Mouse (Mus musculus) lung, adult 2 months (tissue): ENCODE data around the gene Zswim3. TPM values are rescaled to one million over a fixed set of nuclear protein-coding genes. Genes with fewer than 3 reads are reported as not detected.
A peak's percentile ranks its signal among the peaks of the same experiment; 100 is the strongest.

Experiments used
- DNase-seq: peaks from one replicate; pipeline ENCODE4 v3.0.0; 2022
- H3K4me1 ChIP-seq: fragments of 200-500 bp; 2 replicates; pipeline ENCODE4 v1.6.1; 2011; ENCODE audit warnings: low read length; ENCODE audit not compliant: control insufficient read depth, insufficient read depth
- H3K4me3 ChIP-seq: fragments of 200-500 bp; replicated peaks from 2 replicates; pipeline ENCODE3; 2011; ENCODE audit warnings: low read depth, mild to moderate bottlenecking, control low read depth, low read length; ENCODE audit errors: extremely low read depth
- CTCF ChIP-seq: fragments of 200-500 bp; IDR thresholded peaks from 2 replicates; pipeline ENCODE4 v1.5.1; 2011; ENCODE audit warnings: mild to moderate bottlenecking, low read length, control low read depth; ENCODE audit not compliant: insufficient read depth
- POLR2A ChIP-seq: fragments of 200-500 bp; IDR thresholded peaks from 2 replicates; pipeline ENCODE4 v1.6.1; 2011; ENCODE audit warnings: low read depth, mild to moderate bottlenecking, control low read depth, low read length, borderline replicate concordance; ENCODE audit errors: extremely low read depth
- WGBS: fragments of 180-500 bp; shearing (Covaris S2); methylation state at CpG from one replicate; pipeline ENCODE4 v1.1.7; 2018; 5-methylcytosine and 5-hydroxymethylcytosine counted together
- polyA plus RNA-seq: library from polyadenylated mRNA; depleted of rRNA; stranded (reverse); fragments of >200 nt; gene quantifications from 2 replicates; pipeline ENCODE4 v1.2.3, GENCODE M21; 2012; rRNA removed

The Zswim3 gene
- polyA plus RNA-seq, 1 experiment, result 3.8 TPM

GRCm38 (mm10) chr2:164868491-164868890, 63.6 kb downstream of the Zswim3 start:
- Histone ChIP-seq H3K4me1 (peaks cover 7% of the 10 kb centered on the region), H3K4me3 (no peak overlapping the region)
- 22% methylated on average over 7 of the region's 7 CpGs for WGBS
- DNase-seq, result no peak
- TF ChIP-seq CTCF, result no peak
- peak; percentile 22; the same call in 1 of the 2 replicates for TF ChIP-seq POLR2A

Other genes with a start within 250 kb of the Zswim3 start
- gene Wfdc2, start 242.7 kb upstream of the Zswim3 start, polyA plus RNA-seq, result 1,286 and 1,630 TPM in 2 replicates
- not detected in 2 replicates for gene Spint3, start 231.6 kb upstream of the Zswim3 start, polyA plus RNA-seq
- 2.3 and 2.4 TPM in 2 replicates for gene Wfdc6a, start 219.7 kb upstream of the Zswim3 start, polyA plus RNA-seq
- gene Eppin, start 211.5 kb upstream of the Zswim3 start, polyA plus RNA-seq, result 0.27 and 0.65 TPM in 2 replicates
- 1.3 and 1.9 TPM in 2 replicates for gene Wfdc6b, start 191.6 kb upstream of the Zswim3 start, polyA plus RNA-seq
- gene Wfdc8, start 191.5 kb upstream of the Zswim3 start, polyA plus RNA-seq, result 5.3 and 8.5 TPM in 2 replicates
- gene Wfdc16, start 166.3 kb upstream of the Zswim3 start, polyA plus RNA-seq, result 0.97 and 1.9 TPM in 2 replicates
- 7.9 and 10.9 TPM in 2 replicates for gene Wfdc10, start 149.1 kb upstream of the Zswim3 start, polyA plus RNA-seq
- not detected in 2 replicates for gene Wfdc9, start 148.5 kb upstream of the Zswim3 start, polyA plus RNA-seq
- gene Wfdc11, start 131.0 kb upstream of the Zswim3 start, polyA plus RNA-seq, result not detected in 2 replicates
- 0.98 and 1.3 TPM in 2 replicates for gene Wfdc13, start 120.0 kb upstream of the Zswim3 start, polyA plus RNA-seq
- gene Spint4, start 106.6 kb upstream of the Zswim3 start, polyA plus RNA-seq, result not detected in 2 replicates
- gene Spint5, start 89.8 kb upstream of the Zswim3 start, polyA plus RNA-seq, result not detected in 2 replicates
- 1.3 and 2.3 TPM in 2 replicates for gene Wfdc3, start 59.2 kb upstream of the Zswim3 start, polyA plus RNA-seq
- gene Dnttip1, start 59.1 kb upstream of the Zswim3 start, polyA plus RNA-seq, result 25.5 and 63.1 TPM in 2 replicates
- 6.2 and 9.7 TPM in 2 replicates for gene Ube2c, start 35.2 kb upstream of the Zswim3 start, polyA plus RNA-seq
- 237 TPM in 1 of 2 replicates, not detected in the other for gene Tnnc2, start 25.1 kb upstream of the Zswim3 start, polyA plus RNA-seq
- gene Snx21, start 19.3 kb upstream of the Zswim3 start, polyA plus RNA-seq, result 52.0 and 61.8 TPM in 2 replicates
- gene Acot8, start 216 bp upstream of the Zswim3 start, polyA plus RNA-seq, result 35.7 and 38.6 TPM in 2 replicates
- 9.8 and 10.3 TPM in 2 replicates for gene Zswim1, start 17.6 kb downstream of the Zswim3 start, polyA plus RNA-seq
- gene Spata25, start 23.4 kb downstream of the Zswim3 start, polyA plus RNA-seq, result 0.54 and 1.1 TPM in 2 replicates
- 289 and 294 TPM in 2 replicates for gene Ctsa, start 27.8 kb downstream of the Zswim3 start, polyA plus RNA-seq
- gene Neurl2, start 28.4 kb downstream of the Zswim3 start, polyA plus RNA-seq, result 14.8 and 17.9 TPM in 2 replicates
- gene Pltp, start 52.6 kb downstream of the Zswim3 start, polyA plus RNA-seq, result 873 and 1,096 TPM in 2 replicates
- 42.9 and 44.3 TPM in 2 replicates for gene Pcif1, start 74.2 kb downstream of the Zswim3 start, polyA plus RNA-seq
- gene Zfp335, start 106.7 kb downstream of the Zswim3 start, polyA plus RNA-seq, result 33.2 and 34.9 TPM in 2 replicates
- 12.4 and 13.4 TPM in 2 replicates for gene Mmp9, start 135.7 kb downstream of the Zswim3 start, polyA plus RNA-seq
- 3.6 and 3.9 TPM in 2 replicates for gene Slc12a5, start 155.7 kb downstream of the Zswim3 start, polyA plus RNA-seq
- gene Ncoa5, start 229.8 kb downstream of the Zswim3 start, polyA plus RNA-seq, result 27.7 and 29.1 TPM in 2 replicates